Mouse (Mus musculus) stomach, postnatal 0 days (tissue): ENCODE data around the gene Vps37b. TPM values are rescaled to one million over a fixed set of nuclear protein-coding genes. Genes with fewer than 3 reads are reported as not detected.

Experiments used
- ATAC-seq: fragments of 200-750 bp; cut with Nextera tagmentation; 2 replicates; pipeline ENCODE4 v1.8.0; 2017; ENCODE audit not compliant: low FRiP score, low TSS enrichment
- DNase-seq: peaks from one replicate; pipeline ENCODE4 v3.0.0-alpha.2; 2016; ENCODE audit warnings: low spot score
- H3K27ac ChIP-seq: fragments of 300-500 bp; sonication (generic); replicated peaks from 2 replicates; pipeline ENCODE4 v1.5.1; 2014; ENCODE audit warnings: mild to moderate bottlenecking, control low read depth
- H3K27me3 ChIP-seq: fragments of 300-500 bp; sonication (generic); 2 replicates; pipeline ENCODE4 v1.6.1; 2014; ENCODE audit warnings: low read length; ENCODE audit not compliant: control insufficient read depth, insufficient read depth
- H3K36me3 ChIP-seq: fragments of 300-500 bp; sonication (generic); 2 replicates; pipeline ENCODE4 v1.6.1; 2014; ENCODE audit warnings: low read length, mixed read lengths; ENCODE audit not compliant: control insufficient read depth, insufficient read depth
- H3K4me1 ChIP-seq: fragments of 300-500 bp; sonication (generic); replicated peaks from 2 replicates; pipeline ENCODE4 v1.6.1; 2014; ENCODE audit warnings: antibody characterized with exemption; ENCODE audit not compliant: control insufficient read depth, insufficient read depth
- H3K4me2 ChIP-seq: fragments of 300-500 bp; sonication (generic); replicated peaks from 2 replicates; pipeline ENCODE4 v1.6.1; 2014; ENCODE audit warnings: low read depth, mild to moderate bottlenecking, control low read depth, moderate library complexity
- H3K4me3 ChIP-seq: fragments of 300-500 bp; sonication (generic); 2 replicates; pipeline ENCODE4 v1.5.1; 2014; ENCODE audit warnings: low read depth, low read length, control low read depth
- H3K9ac ChIP-seq: fragments of 300-500 bp; sonication (generic); 2 replicates; pipeline ENCODE4 v1.6.1; 2014; ENCODE audit warnings: mild to moderate bottlenecking, low read length, control low read depth, mixed read lengths
- H3K9me3 ChIP-seq: fragments of 300-500 bp; sonication (generic); 2 replicates; pipeline ENCODE4 v1.6.1; 2016; ENCODE audit warnings: low read length; ENCODE audit not compliant: control insufficient read depth
- CTCF ChIP-seq: IDR thresholded peaks from 2 replicates; pipeline ENCODE4 v1.5.1; 2016; ENCODE audit warnings: antibody characterized with exemption, low read depth, mild to moderate bottlenecking, moderate library complexity
- EP300 ChIP-seq: optimal IDR thresholded peaks from 2 replicates; pipeline ENCODE3; 2016; ENCODE audit warnings: antibody characterized with exemption
- WGBS: fragments of 180-500 bp; shearing (Covaris S2); extraction: QIAGEN DNeasy Blood & Tissue Kit; methylation state at CpG from one replicate; pipeline ENCODE4 v1.1.7; 2014; 5-methylcytosine and 5-hydroxymethylcytosine counted together
- polyA plus RNA-seq: library from polyadenylated mRNA; unstranded; fragments of >200 nt; fragmentation: Nextera tagmentation; extraction: Ambion mirVana; gene quantifications from 2 replicates; pipeline ENCODE4 v1.2.1, GENCODE M21; 2015

Vps37b gene
- polyA plus RNA-seq, 1 experiment from 2014 or later, result 31.0 TPM

DNA sequence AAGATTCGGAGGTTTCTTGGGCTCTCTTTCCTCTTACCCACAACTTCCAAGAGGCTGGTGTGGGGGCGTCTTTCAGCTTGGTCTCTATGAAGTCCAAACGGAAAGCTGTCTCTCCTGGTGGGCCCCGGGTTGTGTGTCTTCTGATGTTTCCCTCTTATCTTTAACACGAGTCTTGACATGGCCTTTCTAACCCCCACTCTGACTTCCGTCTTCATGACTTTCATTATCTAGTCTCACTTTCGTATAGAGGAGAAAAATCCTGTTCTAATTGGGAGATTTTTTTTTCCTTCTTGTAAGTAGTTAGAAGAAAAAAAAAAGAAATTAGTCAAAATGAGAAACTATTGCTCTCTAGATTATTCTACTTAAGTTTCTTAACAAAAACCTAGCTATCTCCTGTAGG is 9.7 kb downstream of the Vps37b start:
- Histone ChIP-seq H3K27me3 (no peaks in the 10 kb centered on the region), H3K4me1 (peaks cover 13% of the 10 kb centered on the region), H3K9me3 (no peaks in the 10 kb centered on the region), H3K4me3 (no peak overlapping the region), H3K9ac (no peak overlapping the region), H3K36me3 (no peaks in the 10 kb centered on the region), H3K4me2 (no peak overlapping the region), H3K27ac (no peak overlapping the region)
- 74% methylated on average over 7 of the region's 7 CpGs for WGBS
- DNase-seq (no peak), ATAC-seq (no peak)
- TF ChIP-seq CTCF, result no peak
- no peak for TF ChIP-seq EP300

DNA sequence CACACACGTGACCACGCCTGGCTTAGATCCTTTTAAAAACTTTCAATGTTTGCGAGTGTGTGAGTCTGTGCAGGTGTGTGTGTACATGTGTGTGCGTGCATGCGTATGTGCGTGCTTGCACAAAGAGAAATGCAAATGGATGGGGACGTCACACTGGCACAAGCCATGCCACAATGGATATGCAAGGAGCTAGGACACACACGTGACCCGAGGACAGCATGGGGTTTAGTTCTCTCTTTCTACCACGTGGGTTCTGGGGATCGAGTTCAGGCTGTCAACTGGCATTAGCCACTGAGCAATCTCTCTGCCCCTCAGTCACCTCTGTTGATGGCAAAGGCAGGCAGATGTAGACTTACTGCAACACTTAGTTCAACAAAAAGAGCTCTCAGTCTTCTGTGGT is 10.4 kb downstream of the Vps37b start:
- Histone ChIP-seq H3K27ac (no peak overlapping the region), H3K9ac (no peak overlapping the region), H3K27me3 (no peaks in the 10 kb centered on the region), H3K9me3 (no peaks in the 10 kb centered on the region), H3K36me3 (no peaks in the 10 kb centered on the region), H3K4me3 (no peak overlapping the region), H3K4me2 (no peak overlapping the region), H3K4me1 (peaks cover 12% of the 10 kb centered on the region)
- DNase-seq (no peak), ATAC-seq (no peak)
- TF ChIP-seq CTCF, result no peak
- 81% methylated on average over 11 of the region's 11 CpGs for WGBS

DNA sequence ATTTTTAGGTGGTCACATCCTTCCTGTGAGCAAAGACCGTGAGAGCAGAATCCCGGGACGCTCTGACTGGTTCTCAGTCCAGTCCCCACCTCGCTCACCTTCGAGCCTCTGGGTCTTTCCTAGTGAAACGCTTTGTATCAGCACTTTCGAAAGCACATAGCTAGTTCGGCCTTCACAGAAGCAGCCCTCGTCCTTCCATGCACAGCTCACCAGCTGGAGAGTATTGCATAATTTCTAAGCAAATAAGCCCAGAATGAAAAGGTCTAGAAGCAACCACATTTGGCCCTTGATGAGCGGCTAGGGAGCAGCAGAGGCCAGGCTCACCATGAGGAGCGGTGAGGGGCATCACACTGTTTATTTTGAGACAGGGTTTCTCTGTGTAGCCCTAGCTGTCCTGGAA is 10.9 kb downstream of the Vps37b start:
- TF ChIP-seq CTCF (no peak), EP300 (no peak)
- H3K9ac ChIP-seq, result no peak overlapping the region
- ATAC-seq, result no peak
- DNase-seq, result no peak
- no peaks in the 10 kb centered on the region for H3K27me3 ChIP-seq
- 79% methylated on average over 11 of the region's 11 CpGs for WGBS
- no peak overlapping the region for H3K4me2 ChIP-seq
- H3K9me3 ChIP-seq, result no peaks in the 10 kb centered on the region
- H3K27ac ChIP-seq, result no peak overlapping the region
- H3K4me1 ChIP-seq, result peaks cover 9% of the 10 kb centered on the region
- H3K4me3 ChIP-seq, result no peak overlapping the region
- H3K36me3 ChIP-seq, result no peaks in the 10 kb centered on the region

DNA sequence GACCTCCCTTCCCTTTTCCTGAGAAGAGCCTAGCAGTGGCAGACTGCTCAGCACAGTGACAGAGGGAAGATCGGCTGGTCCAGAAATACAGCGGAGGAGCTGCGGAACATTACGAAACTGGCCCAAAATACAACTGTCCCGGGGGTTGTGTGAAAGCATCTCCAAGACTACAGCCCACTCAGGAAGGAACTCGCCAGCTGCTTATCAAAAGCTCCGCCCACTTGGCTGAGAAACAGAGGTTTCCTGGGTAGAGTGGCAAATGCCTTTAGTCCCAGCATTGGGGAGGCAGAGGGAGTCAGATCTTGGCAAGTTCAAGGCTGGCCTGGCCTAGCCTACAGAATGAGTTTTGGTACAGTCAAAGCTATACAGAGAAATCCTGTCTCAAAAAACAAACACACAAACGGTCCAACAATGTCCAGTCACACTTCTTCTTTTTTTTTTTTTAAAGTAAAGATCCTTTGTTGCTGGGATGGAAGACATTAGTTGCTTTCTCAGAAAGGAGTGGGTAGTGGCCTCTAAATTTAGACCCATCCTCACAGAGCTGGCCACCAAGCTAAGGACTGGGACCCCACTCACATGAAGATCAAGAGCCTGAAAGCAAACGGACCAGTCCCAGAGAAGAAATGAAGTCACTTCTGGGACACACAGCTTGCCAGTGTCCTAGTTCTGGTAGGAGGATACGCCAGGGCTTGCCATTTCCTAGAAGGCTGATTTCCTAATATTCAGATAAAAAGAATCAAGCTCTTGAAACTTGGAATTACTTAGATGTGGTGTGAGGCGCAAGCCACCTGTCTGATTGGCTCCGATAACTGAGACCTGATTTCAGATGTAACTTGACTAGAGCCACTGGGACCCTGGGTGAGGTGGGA is 12.5 kb downstream of the Vps37b start:
- no peaks in the 10 kb centered on the region for H3K27me3 ChIP-seq
- H3K36me3 ChIP-seq, result no peaks in the 10 kb centered on the region
- no peak overlapping the region for H3K4me3 ChIP-seq
- no peak overlapping the region for H3K9ac ChIP-seq
- peaks cover 6% of the 10 kb centered on the region for H3K4me1 ChIP-seq
- WGBS, result 55% methylated on average over 12 of the region's 12 CpGs
- 0 out of 2 replicates have a peak overlapping the region, but pooled peaks have one; percentile 8 for H3K4me2 ChIP-seq
- ATAC-seq (no peak), DNase-seq (no peak)
- H3K27ac ChIP-seq, result no peak overlapping the region
- TF ChIP-seq CTCF (no peak), EP300 (no peak)
- no peaks in the 10 kb centered on the region for H3K9me3 ChIP-seq

DNA sequence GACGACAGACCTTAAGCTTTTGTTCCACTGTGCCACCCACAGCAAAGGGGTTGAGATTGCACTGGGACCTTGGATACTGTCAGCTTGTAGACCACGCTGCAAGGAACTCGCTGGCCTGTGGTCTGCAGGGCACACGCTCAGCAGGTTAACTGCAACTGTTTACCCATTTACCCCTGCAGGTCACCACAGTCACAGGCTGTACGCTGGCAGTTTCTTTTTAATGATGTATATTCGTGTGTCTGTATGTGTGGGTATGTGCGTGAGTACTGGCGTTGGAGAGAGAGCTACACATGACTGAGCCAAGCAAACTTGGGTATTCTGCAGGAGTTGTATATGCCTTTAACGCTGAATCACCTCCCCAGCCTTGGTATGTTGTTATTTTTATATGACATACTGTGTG is 13.4 kb downstream of the Vps37b start:
- Histone ChIP-seq H3K9me3 (no peaks in the 10 kb centered on the region), H3K27ac (no peak overlapping the region), H3K4me2 (no peak overlapping the region), H3K9ac (no peak overlapping the region), H3K4me3 (no peak overlapping the region), H3K27me3 (no peaks in the 10 kb centered on the region), H3K4me1 (peaks cover 6% of the 10 kb centered on the region), H3K36me3 (no peaks in the 10 kb centered on the region)
- no peak for TF ChIP-seq CTCF
- no peak for TF ChIP-seq EP300
- ATAC-seq (no peak), DNase-seq (no peak)
- 83% methylated on average over 9 of the region's 9 CpGs for WGBS

DNA sequence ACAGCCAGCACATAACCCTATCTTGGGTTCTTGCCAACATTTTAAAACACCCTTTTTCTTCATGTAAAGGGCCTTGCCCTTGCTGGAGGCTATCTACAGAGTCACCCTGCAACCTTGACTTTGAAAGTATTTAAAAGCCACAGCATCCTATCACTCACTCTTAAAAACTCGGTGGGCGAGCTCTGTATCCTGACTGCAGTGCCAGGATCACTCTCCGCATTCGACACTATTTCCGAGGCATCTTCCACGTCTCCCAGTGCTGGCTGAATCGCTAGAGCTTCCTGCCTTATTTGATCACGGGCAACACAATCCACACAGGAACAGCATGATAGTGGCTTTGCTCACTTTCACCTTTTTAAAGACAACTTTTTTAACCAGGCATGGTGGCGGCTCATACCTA is 14.1 kb downstream of the Vps37b start:
- no peaks in the 10 kb centered on the region for H3K9me3 ChIP-seq
- WGBS, result 66% methylated on average over 9 of the region's 9 CpGs
- no peak overlapping the region for H3K4me3 ChIP-seq
- no peaks in the 10 kb centered on the region for H3K36me3 ChIP-seq
- ATAC-seq (no peak), DNase-seq (no peak)
- no peaks in the 10 kb centered on the region for H3K27me3 ChIP-seq
- H3K4me1 ChIP-seq, result peaks cover 6% of the 10 kb centered on the region
- no peak overlapping the region for H3K9ac ChIP-seq
- no peak overlapping the region for H3K27ac ChIP-seq
- H3K4me2 ChIP-seq, result no peak overlapping the region
- TF ChIP-seq EP300, result no peak
- TF ChIP-seq CTCF, result no peak
